Mouse (Mus musculus) gastrocnemius, adult 8-10 months (tissue): Measurements from ENCODE around the gene Jak3. TPM values are rescaled to one million over a fixed set of nuclear protein-coding genes. Genes with fewer than 3 reads are reported as not detected.
"Not testable (repeated sequence)": the region's sequence is repeated elsewhere in the genome, so short reads cannot be mapped to it uniquely, and the experiment has no call there.

Experiments used
- DNase-seq, 2 experiments: peaks; one replicate each; pipeline ENCODE4 v3.0.0; 2022; ENCODE audit warnings: low spot score in 2 of 2
- microRNA-seq: library from miRNA; unstranded; fragments of <30 nt; microRNA quantifications from one replicate; pipeline ENCODE4 v1.2.0, GENCODE M21; 2022
- total RNA-seq, 4 experiments: library from RNA; stranded (reverse); gene quantifications; 2 replicates each; pipeline ENCODE4 v1.2.4; 2022

Gene Jak3
- total RNA-seq, 4 experiments from 2014 or later: 1.4 to 2.0 (median 1.6) TPM

- DNase-seq: no peak
Measured at GRCm38 (mm10) chr8:71719928-71720457, 43.9 kb downstream of the Jak3 start.

- no peak for DNase-seq
Measured at GRCm38 (mm10) chr8:71723047-71723551, 47.0 kb downstream of the Jak3 start.

GRCm38 (mm10) chr8:71724389-71724788 lies 48.3 kb downstream of the Jak3 start:
- DNase-seq: no peak

GRCm38 (mm10) chr8:71725122-71725924 lies 49.2 kb downstream of the Jak3 start, which contains the start of gene Fcho1:
Fcho1 (minus strand) TSS chr8:71725716.
- DNase-seq: no peak

GRCm38 (mm10) chr8:71728240-71728785 lies 52.2 kb downstream of the Jak3 start:
- DNase-seq: no peak

- DNase-seq: no peak
Measured at GRCm38 (mm10) chr8:71728826-71729620, 52.9 kb downstream of the Jak3 start.

- no peak for DNase-seq
Measured at GRCm38 (mm10) chr8:71731652-71732230, 55.6 kb downstream of the Jak3 start.

GRCm38 (mm10) chr8:71738316-71738715 lies 62.2 kb downstream of the Jak3 start:
- DNase-seq: not testable (repeated sequence)

Small RNA genes lying within 50 kb of the gene (microRNA-seq; reads per million reads assigned to microRNA genes)
- not detected for gene Mir6769b

Other genes with a start within 250 kb of the Jak3 start
- 10 to 100 TPM; 22.3 to 28.9 (median 26.3) TPM for gene Abhd8, start 212.6 kb upstream of the Jak3 start, total RNA-seq
- gene Mrpl34, start 211.3 kb upstream of the Jak3 start, total RNA-seq: 10 to 100 TPM; 63.4 to 72.1 (median 68.8) TPM
- gene Dda1, start 207.1 kb upstream of the Jak3 start, total RNA-seq: 10 to 100 TPM; 24.5 to 31.8 (median 26.5) TPM
- gene Ano8, start 190.3 kb upstream of the Jak3 start, total RNA-seq: 10 to 100 TPM; 15.4 to 16.5 (median 15.9) TPM
- gene Gtpbp3, start 188.2 kb upstream of the Jak3 start, total RNA-seq: 10 to 100 TPM in 3 of 4 experiments, 1 to 10 TPM in 1; 9.5 to 11.2 (median 10.5) TPM
- gene Plvap, start 164.5 kb upstream of the Jak3 start, total RNA-seq: 1 to 10 TPM; 6.6 to 9.5 (median 8.2) TPM
- not detected for gene Ccdc194, start 150.6 kb upstream of the Jak3 start, total RNA-seq
- 1 to 10 TPM; 4.7 to 9.2 (median 7.6) TPM for gene Bst2, start 138.8 kb upstream of the Jak3 start, total RNA-seq
- 10 to 100 TPM; 17.7 to 28.7 (median 23.4) TPM for gene Mvb12a, start 133.4 kb upstream of the Jak3 start, total RNA-seq
- not detected for gene Tmem221, start 117.4 kb upstream of the Jak3 start, total RNA-seq
- under 1 TPM in 2 of 4 experiments, not detected in 2; 0.09 to 0.13 TPM for gene Nxnl1, start 109.7 kb upstream of the Jak3 start, total RNA-seq
- gene Slc27a1, start 107.4 kb upstream of the Jak3 start, total RNA-seq: 10 to 100 TPM; 70.7 to 88.1 (median 80.5) TPM
- 10 to 100 TPM; 19.3 to 22.8 (median 21.2) TPM for gene Pgls, start 84.1 kb upstream of the Jak3 start, total RNA-seq
- under 1 TPM; 0.27 to 0.63 (median 0.40) TPM for gene Fam129c, start 78.6 kb upstream of the Jak3 start, total RNA-seq
- gene Colgalt1, start 65.3 kb upstream of the Jak3 start, total RNA-seq: 10 to 100 TPM; 36.6 to 45.2 (median 38.1) TPM
- under 1 TPM in 3 of 4 experiments, not detected in 1; 0.10 to 0.21 (median 0.20) TPM for gene Unc13a, start 4.5 kb upstream of the Jak3 start, total RNA-seq
- under 1 TPM in 1 of 4 experiments, not detected in 3; 0.54 TPM for gene Insl3, start 12.9 kb downstream of the Jak3 start, total RNA-seq
- gene B3gnt3, start 25.5 kb downstream of the Jak3 start, total RNA-seq: 1 to 10 TPM; 1.3 to 1.8 (median 1.5) TPM
- under 1 TPM in 2 of 4 experiments, not detected in 2; 0.08 to 0.65 TPM for gene Fcho1, start 49.4 kb downstream of the Jak3 start, total RNA-seq
- 1 to 10 TPM; 1.7 to 2.4 (median 1.8) TPM for gene Zfp709, start 205.7 kb downstream of the Jak3 start, total RNA-seq
- 1 to 10 TPM; 2.5 to 4.2 (median 3.2) TPM for gene Zfp882, start 232.3 kb downstream of the Jak3 start, total RNA-seq
- 10 to 100 TPM; 17.1 to 20.4 (median 18.5) TPM for gene Zfp617, start 232.3 kb downstream of the Jak3 start, total RNA-seq